Mouse (Mus musculus) thymus, postnatal 10 days (tissue): ENCODE results near the gene Stox2.

Experiments
- DNase-seq, 2 experiments: peaks; one replicate each; pipeline ENCODE4 v3.0.0; 2021; ENCODE audit warnings: low spot score in 2 of 2

The Stox2 gene

GRCm38 (mm10) chr8:47182771-47183558, 263.2 kb downstream of the Stox2 start:
- no peak for DNase-seq

- DNase-seq = no peak
These were observed 263.9 kb downstream of the Stox2 start for GRCm38 (mm10) chr8:47182292-47182691.

- no peak for DNase-seq
These were observed 265.0 kb downstream of the Stox2 start for GRCm38 (mm10) chr8:47181032-47181698.

- no peak for DNase-seq
These were observed 266.0 kb downstream of the Stox2 start for GRCm38 (mm10) chr8:47180181-47180580.

GRCm38 (mm10) chr8:47178785-47179184, 267.4 kb downstream of the Stox2 start:
- no peak for DNase-seq

DNA sequence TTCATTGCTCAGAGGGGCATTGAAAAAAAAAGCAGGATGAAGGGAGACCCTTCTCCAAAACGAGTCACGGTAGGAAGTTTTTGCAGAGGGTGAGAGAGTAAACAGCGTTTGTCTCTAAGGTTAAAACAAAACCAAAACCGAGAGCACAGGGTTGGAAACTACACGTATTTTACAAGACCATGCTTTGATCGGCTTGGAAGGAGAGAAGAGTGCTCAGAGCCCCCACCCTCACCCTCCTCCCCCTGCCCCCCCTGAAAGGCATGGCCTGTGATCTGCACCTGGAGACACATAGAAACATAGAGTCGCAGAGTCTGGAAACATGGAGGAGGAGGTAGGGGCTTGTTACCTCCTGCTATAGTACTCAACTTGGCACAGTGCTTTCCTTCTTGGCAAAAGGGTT, 272.3 kb downstream of the Stox2 start:
- DNase-seq = no peak

DNA sequence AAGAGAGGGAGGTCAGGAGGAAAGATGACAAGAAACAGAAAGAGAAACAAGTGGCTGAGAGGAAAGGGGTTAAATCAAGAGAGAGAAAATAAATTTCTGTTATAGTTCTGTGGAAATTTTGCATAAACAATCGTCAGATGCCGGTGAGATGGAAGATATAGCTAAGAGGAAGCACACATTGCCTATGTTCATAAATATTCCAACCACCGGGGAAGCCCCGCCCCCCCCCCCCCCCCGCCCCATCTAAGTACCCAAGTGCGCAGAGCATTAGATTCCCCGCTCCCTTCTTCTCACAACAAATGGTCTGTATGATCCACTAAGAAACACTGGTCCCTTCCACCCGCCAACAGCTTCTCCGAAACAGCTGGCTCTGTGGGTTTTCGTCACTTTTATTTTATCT, 273.3 kb downstream of the Stox2 start:
- no peak for DNase-seq

DNA sequence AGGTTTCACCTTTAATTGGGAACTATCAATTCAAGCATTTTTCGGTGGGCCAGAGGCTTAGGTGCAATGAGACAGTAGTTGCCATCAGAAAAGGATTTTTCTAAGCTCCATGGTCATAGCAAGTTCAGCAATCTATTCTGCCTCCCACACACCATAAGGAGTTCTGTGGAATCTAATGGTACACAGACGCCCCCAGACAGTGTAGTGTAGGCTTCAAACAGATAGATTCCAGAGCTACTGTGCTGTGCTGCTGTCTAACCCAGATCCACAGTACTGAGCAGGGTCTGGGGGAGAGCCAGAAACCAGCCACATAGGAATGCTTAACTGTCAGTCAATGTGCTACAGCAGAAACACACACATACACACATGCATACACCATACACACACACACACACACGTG, 285.5 kb downstream of the Stox2 start:
- DNase-seq = no peak

- no peak for DNase-seq
These were observed 291.6 kb downstream of the Stox2 start for GRCm38 (mm10) chr8:47154521-47154920.

DNA sequence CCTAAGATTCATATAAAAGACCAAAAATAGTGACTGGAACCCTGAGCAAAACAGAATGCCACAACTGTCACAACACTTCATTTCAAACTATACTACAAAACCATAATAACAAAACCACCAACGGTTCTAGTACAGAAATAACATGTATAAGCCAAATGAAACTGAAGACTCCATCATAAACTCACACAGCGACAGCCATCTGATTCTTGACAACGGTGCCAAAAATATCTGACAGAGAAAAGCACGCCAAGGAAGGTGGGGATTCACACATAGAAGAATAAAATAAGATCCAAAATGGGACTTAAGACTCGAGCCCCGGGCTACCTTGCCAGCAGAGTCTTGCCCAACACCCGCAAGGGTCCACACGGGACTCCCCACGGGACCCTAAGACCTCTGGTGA, 300.9 kb downstream of the Stox2 start:
- no peak for DNase-seq

GRCm38 (mm10) chr8:47136047-47136446, 310.1 kb downstream of the Stox2 start:
- no peak for DNase-seq

DNA sequence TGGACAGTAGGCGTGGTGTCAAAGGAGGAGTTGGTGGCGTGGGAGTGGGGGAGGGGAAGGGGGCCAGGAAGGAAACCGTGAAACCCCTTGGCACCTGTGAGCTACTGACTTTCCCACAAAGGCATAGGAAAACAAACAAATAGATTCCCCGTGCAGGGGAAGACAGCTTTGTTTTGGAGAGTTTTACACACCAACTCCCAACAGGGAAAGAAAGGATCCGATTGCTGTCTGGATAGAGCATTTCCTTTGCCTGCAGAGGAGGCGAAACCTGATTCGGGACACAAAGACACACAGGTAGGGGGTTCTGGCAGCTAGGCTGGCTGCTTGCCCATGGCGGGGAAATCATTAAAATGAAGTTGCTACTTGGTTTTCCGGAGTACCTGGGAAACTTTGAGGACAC, 310.6 kb downstream of the Stox2 start:
- no peak for DNase-seq

GRCm38 (mm10) chr8:47134736-47135135, 311.4 kb downstream of the Stox2 start:
- no peak for DNase-seq

DNA sequence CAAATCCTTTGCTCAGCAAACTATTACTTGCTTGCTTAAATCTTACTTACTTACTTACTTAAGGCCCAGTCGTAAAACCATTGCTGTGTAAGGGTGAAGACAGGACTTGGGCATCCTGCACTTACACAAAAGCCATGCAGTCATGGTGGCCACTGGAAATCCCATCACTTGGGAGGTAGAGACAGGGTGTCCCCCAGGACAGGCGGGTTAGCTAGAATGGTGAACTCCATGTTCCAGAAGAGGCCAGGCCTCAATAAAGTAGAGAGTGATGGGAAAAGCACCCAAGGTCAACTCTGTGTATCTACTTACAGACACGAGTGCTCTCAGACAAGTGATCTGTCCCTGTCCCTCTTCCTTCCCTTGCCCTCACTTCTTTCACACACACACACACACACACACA, 312.8 kb downstream of the Stox2 start:
- no peak for DNase-seq
